Mouse (Mus musculus): Measurements from ENCODE around the gene Brs3.

The Brs3 gene

GRCm38 (mm10) chrX:57042774-57043173, at the start of gene Brs3:
Gene Brs3 (plus strand): TSS chrX:57043074.
- DNase-seq (ENCODE audit: low spot score): no peak

DNA sequence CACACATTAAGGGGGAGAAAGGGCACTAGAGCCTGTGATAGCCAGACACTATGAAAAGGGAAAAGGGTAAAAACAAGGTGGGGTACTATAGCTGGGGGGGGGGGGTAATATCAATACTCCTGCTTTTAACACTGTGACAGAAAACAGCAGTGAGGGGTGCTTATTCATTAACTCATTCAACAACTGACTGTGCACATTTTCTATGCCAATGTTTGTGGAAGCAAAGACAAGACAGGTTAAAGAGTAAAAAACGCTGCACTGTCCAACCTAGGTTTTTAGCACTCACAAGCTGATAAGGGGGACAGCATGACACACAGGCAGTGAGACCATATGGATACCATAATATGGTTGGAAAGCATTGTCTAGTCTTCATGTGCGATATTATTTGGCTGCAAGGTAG, 30.0 kb upstream of the Brs3 start:
- DNase-seq (ENCODE audit: low spot score): no peak

- DNase-seq (ENCODE audit: low spot score): no peak
Measured at GRCm38 (mm10) chrX:57043869-57044268, 995 bp downstream of the Brs3 start.

DNA sequence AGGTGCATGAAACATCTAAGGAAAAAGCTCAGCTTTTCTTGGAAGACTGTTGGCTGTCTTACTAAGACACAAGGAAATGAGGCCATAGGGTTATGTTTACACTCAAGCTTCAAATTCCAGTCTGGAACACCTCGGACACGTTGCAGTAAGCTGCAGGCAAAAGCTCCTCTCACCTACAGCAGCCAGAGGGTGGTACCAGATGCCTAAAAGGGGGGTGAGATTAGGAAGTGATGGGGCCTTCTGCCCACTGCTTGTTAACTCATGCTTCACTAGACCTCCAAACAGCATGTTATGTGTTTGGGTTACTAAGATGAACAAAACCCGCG, 9.9 kb downstream of the Brs3 start:
- no peak for DNase-seq (ENCODE audit: low spot score)

GRCm38 (mm10) chrX:57053174-57053992, 10.5 kb downstream of the Brs3 start, which contains the start of gene Htatsf1:
Gene Htatsf1 (plus strand): TSS chrX:57053583.
- peak; percentile 61 for DNase-seq (ENCODE audit: low spot score)

GRCm38 (mm10) chrX:57053993-57054385, 11.1 kb downstream of the Brs3 start:
- DNase-seq (ENCODE audit: low spot score): no peak

DNA sequence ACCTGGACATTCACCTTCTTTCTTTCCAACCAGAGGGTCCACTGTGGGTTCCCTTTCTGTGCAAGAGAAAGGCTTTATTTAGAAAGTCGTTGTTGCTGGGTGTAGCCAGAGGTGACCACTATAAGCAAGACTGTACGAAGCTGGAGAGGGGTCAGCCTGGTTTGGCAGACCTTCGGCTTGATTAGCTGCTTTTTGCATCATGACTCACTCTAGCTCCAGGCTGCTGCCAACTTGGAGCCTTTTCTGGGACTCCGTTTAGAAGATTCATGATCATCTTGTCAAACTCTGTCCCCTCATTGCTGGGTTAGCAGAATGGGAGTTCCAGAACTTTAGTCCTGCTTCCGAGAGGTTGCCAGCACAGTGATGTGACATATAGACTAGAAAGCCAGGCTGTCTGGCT, 38.6 kb downstream of the Brs3 start:
- no peak for DNase-seq (ENCODE audit: low spot score)

DNA sequence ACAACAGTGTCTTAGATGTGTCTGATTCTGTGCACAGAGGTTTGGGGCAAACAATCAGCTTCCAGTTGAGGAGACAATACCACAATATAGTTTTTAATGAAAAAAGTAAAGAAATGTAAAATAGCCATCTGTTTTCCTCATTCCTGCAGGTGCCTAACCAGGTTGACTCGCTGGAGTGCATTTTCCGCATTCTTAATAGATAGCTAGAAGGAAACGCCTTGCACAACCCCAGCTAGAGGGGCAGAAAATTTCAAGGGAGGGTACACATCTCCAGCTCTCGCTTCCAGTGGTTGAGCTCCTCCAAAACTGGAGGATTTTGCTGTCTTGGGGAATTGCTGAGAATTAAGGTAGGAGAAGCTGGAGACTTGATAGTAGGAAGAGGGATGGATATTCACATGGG, 44.9 kb downstream of the Brs3 start, which contains the start of gene Vgll1:
Gene Vgll1 (plus strand): TSS at position 301 of the 400 bp plus-strand sequence.
- no peak for DNase-seq (ENCODE audit: low spot score)
